12 mouse cellular contexts compared by ENCODE assay signal in genomic region chr13:46523712-46524111, GRCm38 (mm10). TPM values are rescaled to one million over a fixed set of nuclear protein-coding genes. Genes with fewer than 3 reads are reported as not detected.
DNase-seq lines count a peak whose midpoint lies in the region; ATAC-seq lines count a peak whose summit lies in the region.
"Had no signal": no experiment of that assay in that cellular context is flagged by ENCODE, and none has a peak within 500 bp of the region (broad histone marks: within the 10 kb centered on the region; RNA-seq: fewer than 3 reads in every experiment).

No protein-coding gene starts in this region.

- no peaks in the 10 kb centered on the region for H3K9me3 ChIP-seq in heart, embryonic 14.5 days (ENCODE audit: control insufficient read depth, low read length)
- H3K9me3 ChIP-seq: hindbrain, embryonic 10.5 days; liver, embryonic 15.5 days had no signal

- peak overlapping the region in 1 of 2 experiments; percentile 5; a peak in 1 of 4 replicates for H3K4me3 ChIP-seq in heart, embryonic 14.5 days (ENCODE audit: control insufficient read depth in 1 of 2, insufficient read depth in 1 of 2, low read depth in 1 of 2, low read length in 2 of 2)
- H3K4me3 ChIP-seq: erythroblast, embryonic 14.5 days; hindbrain, embryonic 10.5 days; liver, embryonic 15.5 days had no signal

- intact Hi-C loops in left cerebral cortex, postnatal 4 days (cut with DNase I) = no loop called here

- peaks cover 28% of the 10 kb centered on the region for H3K36me3 ChIP-seq in heart, embryonic 14.5 days (ENCODE audit: control insufficient read depth, insufficient read depth, low read length)
- H3K36me3 ChIP-seq: hindbrain, embryonic 10.5 days; liver, embryonic 15.5 days had no signal

- H3K27ac ChIP-seq in heart, embryonic 14.5 days (replicated peaks in 1 of 2; ENCODE audit: control insufficient read depth in 1 of 2, insufficient read depth in 1 of 2, low read depth in 2 of 2, low read length in 2 of 2) = peak overlapping the region; percentile 86 to 93
- H3K27ac ChIP-seq: hindbrain, embryonic 10.5 days; liver, embryonic 15.5 days had no signal

- peaks cover 21 to 43% of the 10 kb centered on the region in 2 experiments for H3K4me1 ChIP-seq in heart, embryonic 14.5 days (ENCODE audit: control insufficient read depth in 2 of 2, insufficient read depth in 2 of 2, low read length in 2 of 2)
- H3K4me1 ChIP-seq: liver, embryonic 15.5 days had no signal

- peak; percentile 50 for DNase-seq in left cerebral cortex, adult 11 months (ENCODE audit: low spot score)
- no peak for DNase-seq in left cerebral cortex, postnatal 4 days
- DNase-seq in gastrocnemius, adult 8-10 months (ENCODE audit: low spot score in 2 of 2) = peak; percentile 42 to 62
- DNase-seq in right cerebral cortex, postnatal 25 days = peak; percentile 53
- no peak for DNase-seq in layer of hippocampus, adult 11-12 months (ENCODE audit: low spot score)
- DNase-seq in cerebellum, adult 9-11 months = no peak
- DNase-seq: cerebellum, postnatal 36 days; kidney, adult 8-10 months had no signal

- ATAC-seq in heart, embryonic 14.5 days (ENCODE audit: insufficient number of reproducible peaks, insufficient read depth, low FRiP score, low read depth) = peak; percentile 35

- H3K4me2 ChIP-seq in heart, embryonic 14.5 days (ENCODE audit: low read length) = peak overlapping the region; percentile 59
- H3K4me2 ChIP-seq: liver, embryonic 15.5 days had no signal

- H3K27me3 ChIP-seq in heart, embryonic 14.5 days (ENCODE audit: control insufficient read depth, insufficient read depth, low read length) = no peaks in the 10 kb centered on the region
- H3K27me3 ChIP-seq: liver, embryonic 15.5 days had no signal

- 17% methylated on average over 12 of the region's 12 CpGs for WGBS in heart, embryonic 14.5 days

- peak overlapping the region; percentile 63 for H3K9ac ChIP-seq in heart, embryonic 14.5 days (ENCODE audit: low read length)
- H3K9ac ChIP-seq: liver, embryonic 15.5 days had no signal

RNA-seq across cellular contexts. Expression of gene Cap2, which starts 22.1 kb away (rescaled TPM):
- total RNA-seq in left cerebral cortex, postnatal 4 days (2021) = 10 to 100 TPM; 23.1 to 23.6 TPM
- 100 to 1,000 TPM; 252 to 331 (median 305) TPM for total RNA-seq in gastrocnemius, adult 8-10 months (2022)
- polyA plus RNA-seq in heart, embryonic 14.5 days (2014; fragmentation: Nextera tagmentation; extraction: Ambion mirVana) = 157 and 159 TPM in 2 replicates
- polyA plus RNA-seq: erythroblast, embryonic 14.5 days had no signal

Comparison
In these comparisons a context has a peak if more than half of its experiments do, and no peak if none do; other contexts are left out.
1. DNase-seq: peak in left cerebral cortex, adult 11 months (single experiment), gastrocnemius, adult 8-10 months (2 of 2) and right cerebral cortex, postnatal 25 days (single experiment); none in left cerebral cortex, postnatal 4 days (single experiment), layer of hippocampus, adult 11-12 months (single experiment) and cerebellum, adult 9-11 months (single experiment).
2. RNA of gene Cap2, which starts 22.1 kb away (total RNA-seq): 252 to 331 TPM in gastrocnemius, adult 8-10 months; 23.1 to 23.6 TPM in left cerebral cortex, postnatal 4 days; every median in the first group is over 10 times any median in the second.